Mouse (Mus musculus) kidney, embryonic 14.5 days (tissue): ENCODE measurements around the gene Dcp1a. TPM values are rescaled to one million over a fixed set of nuclear protein-coding genes. Genes with fewer than 3 reads are reported as not detected.
A peak's percentile ranks its signal among the peaks of the same experiment; 100 is the strongest.

ENCODE experiments used
- ATAC-seq: fragments of 200-750 bp; cut with Nextera tagmentation; 2 replicates; pipeline ENCODE4 v1.8.0; 2017; ENCODE audit warnings: moderate number of reproducible peaks, mild to moderate bottlenecking, moderate TSS enrichment, moderate library complexity; ENCODE audit not compliant: low FRiP score, low TSS enrichment
- H3K27ac ChIP-seq: fragments of 300-500 bp; sonication (generic); 2 replicates; pipeline ENCODE4 v1.5.1; 2014; ENCODE audit warnings: low read depth, mild to moderate bottlenecking, low read length, moderate library complexity, mixed read lengths
- H3K27me3 ChIP-seq: fragments of 300-500 bp; sonication (generic); 2 replicates; pipeline ENCODE4 v1.6.1; 2014; ENCODE audit warnings: mild to moderate bottlenecking, low read length; ENCODE audit not compliant: control insufficient read depth, insufficient read depth
- H3K36me3 ChIP-seq: fragments of 300-500 bp; sonication (generic); 2 replicates; pipeline ENCODE4 v1.6.1; 2014; ENCODE audit warnings: low read length, mixed read lengths; ENCODE audit not compliant: control insufficient read depth, insufficient read depth
- H3K4me1 ChIP-seq: fragments of 300-500 bp; sonication (generic); 2 replicates; pipeline ENCODE4 v1.6.1; 2014; ENCODE audit warnings: low read length, mixed read lengths; ENCODE audit not compliant: control insufficient read depth, insufficient read depth
- H3K4me2 ChIP-seq: fragments of 300-500 bp; sonication (generic); replicated peaks from 2 replicates; pipeline ENCODE4 v1.6.1; 2014; ENCODE audit warnings: low read depth, mild to moderate bottlenecking, low read length
- H3K4me3 ChIP-seq: fragments of 300-500 bp; sonication (generic); 2 replicates; pipeline ENCODE4 v1.5.1; 2014; ENCODE audit warnings: mild to moderate bottlenecking, low read length
- H3K9ac ChIP-seq: fragments of 300-500 bp; sonication (generic); 2 replicates; pipeline ENCODE4 v1.6.1; 2014; ENCODE audit warnings: low read depth, mild to moderate bottlenecking, low read length, moderate library complexity
- H3K9me3 ChIP-seq: fragments of 300-500 bp; sonication (generic); 2 replicates; pipeline ENCODE4 v1.6.1; 2016; ENCODE audit warnings: low read length; ENCODE audit not compliant: control insufficient read depth
- WGBS: fragments of 180-500 bp; shearing (Covaris S2); extraction: QIAGEN DNeasy Blood & Tissue Kit; methylation state at CpG from one replicate; pipeline ENCODE4 v1.1.7; 2014; 5-methylcytosine and 5-hydroxymethylcytosine counted together
- polyA plus RNA-seq: library from polyadenylated mRNA; unstranded; fragments of >200 nt; fragmentation: Nextera tagmentation; extraction: Ambion mirVana; gene quantifications from 2 replicates; pipeline ENCODE4 v1.2.1, GENCODE M21; 2014

Dcp1a gene
- polyA plus RNA-seq, 1 experiment from 2014 or later: 31.1 TPM

GRCm38 (mm10) chr14:30458820-30459219, 20.5 kb upstream of the Dcp1a start:
- Histone ChIP-seq H3K9me3 (no peaks in the 10 kb centered on the region), H3K27ac (no peak overlapping the region), H3K4me1 (peaks cover 13% of the 10 kb centered on the region), H3K9ac (no peak overlapping the region), H3K27me3 (no peaks in the 10 kb centered on the region), H3K36me3 (no peaks in the 10 kb centered on the region), H3K4me2 (no peak overlapping the region), H3K4me3 (no peak overlapping the region)
- no peak for ATAC-seq
- 64% methylated on average over 3 of the region's 3 CpGs for WGBS

GRCm38 (mm10) chr14:30459891-30460523, 19.3 kb upstream of the Dcp1a start:
- H3K27me3 ChIP-seq: no peaks in the 10 kb centered on the region

GRCm38 (mm10) chr14:30463312-30463711, 16.0 kb upstream of the Dcp1a start:
- no peak for ATAC-seq
- 81% methylated on average over 4 of the region's 4 CpGs for WGBS
- Histone ChIP-seq H3K36me3 (no peaks in the 10 kb centered on the region), H3K9me3 (no peaks in the 10 kb centered on the region), H3K4me3 (no peak overlapping the region), H3K27ac (no peak overlapping the region), H3K4me2 (no peak overlapping the region), H3K27me3 (no peaks in the 10 kb centered on the region), H3K4me1 (no peaks in the 10 kb centered on the region; the same call in 1 of the 2 replicates), H3K9ac (no peak overlapping the region)

More at GRCm38 (mm10) chr14:30459891-30460523, 19.3 kb upstream of the Dcp1a start:
- Histone ChIP-seq H3K9ac (no peak overlapping the region), H3K36me3 (no peaks in the 10 kb centered on the region), H3K4me1 (peaks cover 13% of the 10 kb centered on the region), H3K4me3 (no peak overlapping the region), H3K9me3 (no peaks in the 10 kb centered on the region), H3K4me2 (peak overlapping the region; percentile 9; the same call in 1 of the 2 replicates), H3K27ac (no peak overlapping the region)
- no peak for ATAC-seq
- WGBS: 4% methylated on average over 14 of the region's 14 CpGs

- Histone ChIP-seq H3K27me3 (no peaks in the 10 kb centered on the region), H3K4me2 (no peak overlapping the region), H3K9ac (no peak overlapping the region), H3K4me3 (no peak overlapping the region), H3K27ac (no peak overlapping the region), H3K4me1 (no peaks in the 10 kb centered on the region), H3K9me3 (no peaks in the 10 kb centered on the region), H3K36me3 (no peaks in the 10 kb centered on the region)
- ATAC-seq: no peak
- WGBS: 53% methylated on average over 5 of the region's 5 CpGs
Measured at GRCm38 (mm10) chr14:30473605-30474004, 5.7 kb upstream of the Dcp1a start.

GRCm38 (mm10) chr14:30474416-30474815, 4.9 kb upstream of the Dcp1a start:
- Histone ChIP-seq H3K36me3 (no peaks in the 10 kb centered on the region), H3K27ac (no peak overlapping the region), H3K4me1 (no peaks in the 10 kb centered on the region), H3K9me3 (no peaks in the 10 kb centered on the region), H3K4me2 (no peak overlapping the region), H3K9ac (no peak overlapping the region), H3K27me3 (no peaks in the 10 kb centered on the region), H3K4me3 (no peak overlapping the region)
- 55% methylated on average over 6 of the region's 6 CpGs for WGBS
- ATAC-seq: 0 out of 2 replicates have a peak, but pooled peaks have one; percentile 22

- Histone ChIP-seq H3K36me3 (peaks cover 66% of the 10 kb centered on the region), H3K4me2 (no peak within 1 kb of the TSS), H3K27ac (no peak within 1 kb of the TSS)
Measured at GRCm38 (mm10) chr14:30491342-30491741, 12.0 kb downstream of the Dcp1a start, which contains the start of gene Cacna1d. TSS of gene Cacna1d (minus strand) at chr14:30491455.

GRCm38 (mm10) chr14:30493276-30493675, 13.9 kb downstream of the Dcp1a start:
- H3K27me3 ChIP-seq: no peaks in the 10 kb centered on the region
- no peak overlapping the region for H3K4me2 ChIP-seq
- peaks cover 50% of the 10 kb centered on the region for H3K36me3 ChIP-seq
- WGBS: 81% methylated on average over 1 of the region's 1 CpGs
- no peak for ATAC-seq
- H3K9ac ChIP-seq: no peak overlapping the region
- no peaks in the 10 kb centered on the region for H3K9me3 ChIP-seq
- H3K4me1 ChIP-seq: no peaks in the 10 kb centered on the region
- H3K27ac ChIP-seq: no peak overlapping the region
- no peak overlapping the region for H3K4me3 ChIP-seq

More at GRCm38 (mm10) chr14:30491342-30491741, 12.0 kb downstream of the Dcp1a start, which contains the start of gene Cacna1d:
- H3K4me3 ChIP-seq: no peak within 1 kb of the TSS
- no peaks in the 10 kb centered on the region for H3K4me1 ChIP-seq
- no peak for ATAC-seq
- H3K27me3 ChIP-seq: no peaks in the 10 kb centered on the region
- H3K9ac ChIP-seq: no peak within 1 kb of the TSS
- WGBS: 88% methylated on average over 9 of the region's 9 CpGs
- H3K9me3 ChIP-seq: no peaks in the 10 kb centered on the region

GRCm38 (mm10) chr14:30494998-30495397, 15.7 kb downstream of the Dcp1a start:
- Histone ChIP-seq H3K27ac (no peak overlapping the region), H3K36me3 (peaks cover 47% of the 10 kb centered on the region), H3K4me2 (no peak overlapping the region), H3K9ac (no peak overlapping the region), H3K4me1 (no peaks in the 10 kb centered on the region), H3K4me3 (no peak overlapping the region), H3K27me3 (no peaks in the 10 kb centered on the region), H3K9me3 (no peaks in the 10 kb centered on the region)
- 81% methylated on average over 6 of the region's 6 CpGs for WGBS
- no peak for ATAC-seq

- Histone ChIP-seq H3K9me3 (no peaks in the 10 kb centered on the region), H3K36me3 (peaks cover 34% of the 10 kb centered on the region; the same call in 1 of the 2 replicates), H3K27ac (no peak overlapping the region), H3K27me3 (no peaks in the 10 kb centered on the region), H3K9ac (no peak overlapping the region), H3K4me2 (no peak overlapping the region), H3K4me1 (no peaks in the 10 kb centered on the region), H3K4me3 (no peak overlapping the region)
- WGBS: 85% methylated on average over 2 of the region's 2 CpGs
- ATAC-seq: no peak
Measured at GRCm38 (mm10) chr14:30498202-30498601, 18.9 kb downstream of the Dcp1a start.
